Mouse (Mus musculus): ENCODE measurements at regions not wholly inside any gene's neighbourhood (a gene's known extent, or its start where the extent isn't known, plus 50 kb on each side); places are given as distances from the start of the nearest gene placed in this dataset.

DNA sequence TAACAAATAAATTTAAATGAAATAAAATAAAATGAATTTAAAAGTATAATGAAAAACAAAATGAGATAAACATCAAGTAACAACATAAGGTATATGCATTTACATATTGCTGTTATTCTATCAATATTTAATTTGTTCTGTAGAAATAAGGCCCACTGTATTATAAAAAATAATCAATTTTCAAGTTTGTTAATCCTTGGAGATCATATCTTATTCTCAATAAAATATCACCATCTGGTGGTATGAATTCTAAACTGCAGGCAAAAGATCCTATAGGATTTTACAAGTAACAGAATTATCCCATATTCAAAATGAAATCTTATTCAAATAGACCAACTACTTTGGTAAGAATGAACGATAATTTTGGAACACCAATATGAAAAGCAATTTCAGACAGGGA is 369.1 kb downstream of the Jrkl start:
- H3K9me3 ChIP-seq (ENCODE audit: low read length): no peaks in the 10 kb centered on the region
- peak; percentile 50 for TF ChIP-seq CTCF (IDR thresholded peaks at IDR 0.05; ENCODE audit: low read depth)
- H3K4me1 ChIP-seq (ENCODE audit: insufficient read depth, low read length): no peaks in the 10 kb centered on the region
- no peak overlapping the region for H3K27ac ChIP-seq
- H3K27me3 ChIP-seq (ENCODE audit: insufficient read depth, low read length): no peaks in the 10 kb centered on the region
- DNase-seq (ENCODE audit: low spot score) (peak; percentile 74), ATAC-seq (no peak)
- H3K4me3 ChIP-seq (ENCODE audit: low read length): no peak overlapping the region
- H3K9ac ChIP-seq (replicated peaks; ENCODE audit: low read length): no peak overlapping the region
- no peaks in the 10 kb centered on the region for H3K36me3 ChIP-seq (ENCODE audit: insufficient read depth, low read length)
- no peak overlapping the region for H3K4me2 ChIP-seq (ENCODE audit: low read depth, low read length)
- 56% methylated on average over 1 of the region's 1 CpGs for WGBS

DNA sequence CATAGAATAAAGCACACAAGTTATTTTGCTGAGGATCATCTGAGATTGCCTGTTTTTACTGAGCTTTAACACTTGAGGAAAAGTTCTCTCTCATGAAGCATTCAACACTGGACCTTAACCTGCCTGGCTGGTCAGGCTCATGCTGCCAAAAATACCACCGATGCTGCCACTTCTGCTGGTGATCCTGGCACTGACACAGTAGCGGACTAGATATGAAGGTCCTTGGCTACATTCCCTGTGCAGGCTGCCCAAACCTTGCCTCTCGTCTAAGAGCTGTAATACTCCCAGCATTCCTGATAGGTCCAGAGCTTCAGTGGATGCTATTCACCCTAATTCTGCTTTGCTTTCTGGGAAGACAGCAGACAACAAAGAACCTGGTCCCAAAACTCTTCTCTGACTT is 374.7 kb downstream of the Jrkl start:
- H3K4me3 ChIP-seq (ENCODE audit: low read length): no peak overlapping the region
- no peak for DNase-seq (ENCODE audit: low spot score)
- no peak for ATAC-seq

More for the DNA sequence above, 374.7 kb downstream of the Jrkl start:
- Histone ChIP-seq H3K27ac (no peak overlapping the region), H3K9ac (replicated peaks; ENCODE audit: low read length) (no peak overlapping the region), H3K36me3 (ENCODE audit: insufficient read depth, low read length) (no peaks in the 10 kb centered on the region), H3K9me3 (ENCODE audit: low read length) (no peaks in the 10 kb centered on the region), H3K4me2 (ENCODE audit: low read depth, low read length) (no peak overlapping the region), H3K4me1 (ENCODE audit: insufficient read depth, low read length) (no peaks in the 10 kb centered on the region), H3K27me3 (ENCODE audit: insufficient read depth, low read length) (no peaks in the 10 kb centered on the region)
- WGBS: 77% methylated on average over 3 of the region's 3 CpGs
- no peak for TF ChIP-seq CTCF (IDR thresholded peaks at IDR 0.05; ENCODE audit: low read depth)
